Mouse (Mus musculus) ES-Bruce4 (cell line): Measurements from ENCODE around the gene Cant1.

ENCODE experiments used
- CTCF ChIP-seq: IDR thresholded peaks from one replicate; pipeline ENCODE4 v1.8.1; 2011; ENCODE audit warnings: low read depth, low read length
- EP300 ChIP-seq: IDR thresholded peaks from 2 replicates; pipeline ENCODE4 v1.6.1; 2011; ENCODE audit warnings: low read depth, low read length; ENCODE audit not compliant: insufficient read depth

GRCm38 (mm10) chr11:118372641-118373040 is 46.2 kb downstream of the Cant1 start:
- TF ChIP-seq CTCF: no peak
- TF ChIP-seq EP300: no peak
